Mouse (Mus musculus): ENCODE results near the gene Dcun1d2. TPM values are rescaled to one million over a fixed set of nuclear protein-coding genes. Genes with fewer than 3 reads are reported as not detected.

The Dcun1d2 gene
- polyA plus RNA-seq, 1 experiment from 2014 or later = 29.4 TPM

DNA sequence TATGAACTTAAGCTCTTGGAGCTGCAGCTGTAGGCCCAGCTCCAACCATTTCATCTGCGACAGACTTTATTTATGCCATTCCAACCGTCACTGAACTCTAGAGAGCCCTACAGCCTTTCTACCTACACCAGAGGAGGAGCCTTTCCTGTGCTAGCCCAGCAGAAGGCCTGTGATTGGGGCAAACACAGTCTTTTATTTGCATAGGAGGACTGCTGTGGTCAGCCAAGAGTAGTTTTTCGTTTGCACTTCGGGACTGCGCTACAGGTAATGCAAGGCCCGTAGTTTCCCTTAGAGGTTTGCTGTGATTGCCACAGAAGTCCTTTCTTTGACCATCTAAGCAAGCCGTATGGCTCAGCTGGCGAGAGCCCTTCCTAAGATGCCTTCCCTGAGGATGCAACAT lies 71.5 kb downstream of the Dcun1d2 start:
- no peak overlapping the region for H3K27ac ChIP-seq (ENCODE audit: low read length)
- H3K9me3 ChIP-seq (ENCODE audit: low read length) = no peaks in the 10 kb centered on the region
- no peak overlapping the region for H3K4me3 ChIP-seq (ENCODE audit: low read length)
- no peaks in the 10 kb centered on the region for H3K36me3 ChIP-seq (ENCODE audit: insufficient read depth, low read length)
- H3K27me3 ChIP-seq (ENCODE audit: insufficient read depth, low read length) = no peaks in the 10 kb centered on the region
- H3K4me1 ChIP-seq (ENCODE audit: insufficient read depth, low read length) = peaks cover 8% of the 10 kb centered on the region
- H3K4me2 ChIP-seq (replicated peaks; ENCODE audit: low read depth, low read length) = no peak overlapping the region
- no peak for ATAC-seq (ENCODE audit: low FRiP score, low TSS enrichment)
- H3K9ac ChIP-seq (replicated peaks; ENCODE audit: low read length) = no peak overlapping the region
- WGBS = 59% methylated on average over 8 of the region's 8 CpGs

DNA sequence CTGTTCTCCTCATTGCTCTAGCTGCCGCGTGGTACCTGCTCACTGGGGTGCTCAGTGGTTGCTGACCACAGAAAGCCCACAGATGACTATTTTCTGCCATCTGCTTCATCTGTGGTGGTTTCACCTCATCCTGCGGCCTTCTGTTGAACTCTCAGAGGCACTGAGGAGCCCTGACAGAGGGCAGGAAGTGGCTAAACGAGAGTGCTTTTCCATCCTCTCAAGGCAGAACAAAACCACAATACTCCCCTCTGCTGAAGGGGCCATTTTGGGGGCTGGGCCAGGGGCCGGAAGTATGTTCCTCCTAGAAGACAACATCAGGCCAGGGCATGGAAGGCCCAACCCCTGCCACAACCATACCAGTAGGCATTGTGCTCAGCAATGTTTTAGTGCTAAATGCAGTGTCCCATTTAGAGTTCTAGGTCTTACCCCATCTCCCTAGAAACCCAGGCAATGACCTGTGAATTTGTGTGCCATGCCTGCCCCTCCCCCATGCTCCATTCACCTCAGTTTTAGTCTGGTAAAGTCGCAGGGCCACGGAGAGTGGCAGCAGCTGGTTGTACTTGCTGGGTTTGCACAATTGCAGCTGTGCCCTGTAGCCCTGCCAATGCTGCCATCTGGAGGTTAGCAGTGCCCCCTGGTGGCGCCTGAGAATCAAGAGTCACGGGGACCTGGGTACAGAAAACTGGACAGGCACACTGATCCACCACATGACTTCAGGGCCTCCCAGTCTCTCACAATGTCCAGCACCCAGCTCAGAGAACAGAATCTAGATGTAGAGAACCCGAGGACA lies 74.3 kb downstream of the Dcun1d2 start:
- H3K4me3 ChIP-seq (ENCODE audit: low read length) = no peak overlapping the region
- peak; percentile 80 for ATAC-seq (ENCODE audit: low FRiP score, low TSS enrichment)
- WGBS = 21% methylated on average over 10 of the region's 10 CpGs
- no peaks in the 10 kb centered on the region for H3K36me3 ChIP-seq (ENCODE audit: insufficient read depth, low read length)
- H3K27ac ChIP-seq (ENCODE audit: low read length) = no peak overlapping the region
- H3K9me3 ChIP-seq (ENCODE audit: low read length) = no peaks in the 10 kb centered on the region
- H3K4me1 ChIP-seq (ENCODE audit: insufficient read depth, low read length) = peaks cover 8% of the 10 kb centered on the region
- H3K4me2 ChIP-seq (replicated peaks; ENCODE audit: low read depth, low read length) = peak overlapping the region; percentile 40
- H3K9ac ChIP-seq (replicated peaks; ENCODE audit: low read length) = peak overlapping the region; percentile 26; the same call in 1 of the 2 replicates
- no peaks in the 10 kb centered on the region for H3K27me3 ChIP-seq (ENCODE audit: insufficient read depth, low read length)

DNA sequence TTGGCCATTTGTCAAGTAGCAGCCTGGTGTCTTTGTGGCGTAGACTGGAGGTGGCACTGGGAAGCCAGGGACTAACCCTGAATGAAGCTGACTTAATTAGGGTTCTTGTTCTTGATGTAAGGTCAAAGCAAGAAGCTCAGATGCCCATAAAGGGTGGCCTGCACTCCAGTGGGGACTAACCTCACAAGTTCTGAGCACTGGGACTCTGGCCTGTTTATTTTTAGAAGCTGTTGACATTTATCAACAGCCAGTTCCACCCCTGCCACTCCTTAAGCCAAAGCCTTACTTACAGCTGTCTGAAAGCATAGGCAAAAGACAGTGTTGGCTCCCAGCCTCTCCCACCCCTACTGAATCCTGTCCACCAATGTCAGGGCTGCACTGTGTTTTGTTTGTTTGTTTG lies 78.2 kb downstream of the Dcun1d2 start:
- Histone ChIP-seq H3K9ac (replicated peaks; ENCODE audit: low read length) (no peak overlapping the region), H3K36me3 (ENCODE audit: insufficient read depth, low read length) (no peaks in the 10 kb centered on the region), H3K4me3 (ENCODE audit: low read length) (no peak overlapping the region), H3K27me3 (ENCODE audit: insufficient read depth, low read length) (no peaks in the 10 kb centered on the region), H3K9me3 (ENCODE audit: low read length) (no peaks in the 10 kb centered on the region), H3K4me2 (replicated peaks; ENCODE audit: low read depth, low read length) (no peak overlapping the region), H3K27ac (ENCODE audit: low read length) (no peak overlapping the region), H3K4me1 (ENCODE audit: insufficient read depth, low read length) (peaks cover 8% of the 10 kb centered on the region)
- no peak for ATAC-seq (ENCODE audit: low FRiP score, low TSS enrichment)
- 70% methylated on average over 1 of the region's 1 CpGs for WGBS

DNA sequence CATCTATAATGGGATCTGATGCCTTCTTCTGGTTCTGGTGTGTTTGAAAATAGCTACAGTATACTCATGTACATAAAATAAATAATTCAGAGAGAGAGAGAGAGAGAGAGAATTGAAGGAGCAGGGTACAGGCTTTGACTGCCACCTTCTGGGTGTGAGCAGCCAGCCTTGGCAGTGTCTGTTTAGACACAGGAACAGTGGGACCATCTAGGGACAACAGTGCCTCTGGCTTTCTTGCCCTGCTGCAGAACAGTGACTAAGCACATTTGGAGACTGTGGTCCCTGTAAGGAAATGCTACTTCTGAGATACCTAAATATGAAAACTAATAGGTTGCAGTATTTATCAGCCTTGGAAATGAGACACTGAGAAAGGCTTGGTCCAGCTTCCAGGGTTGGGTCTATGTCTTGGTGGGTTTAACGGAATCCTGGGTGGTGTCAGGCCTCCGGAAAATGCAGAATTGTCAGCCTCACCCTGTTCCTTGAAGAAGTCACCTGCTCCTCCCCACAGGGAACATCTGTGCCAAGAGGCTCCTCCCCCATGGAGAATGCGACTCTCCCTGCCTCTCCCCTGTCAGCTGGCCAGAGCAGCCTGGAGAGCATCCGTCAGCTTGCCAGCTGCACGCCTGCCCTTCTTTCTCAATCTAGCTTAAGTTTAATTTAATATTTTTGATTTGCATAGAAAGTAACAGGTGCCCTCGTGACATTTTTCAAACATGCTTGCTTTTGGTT lies 79.1 kb downstream of the Dcun1d2 start:
- Histone ChIP-seq H3K27ac (ENCODE audit: low read length) (no peak overlapping the region), H3K27me3 (ENCODE audit: insufficient read depth, low read length) (no peaks in the 10 kb centered on the region), H3K4me2 (replicated peaks; ENCODE audit: low read depth, low read length) (no peak overlapping the region), H3K9ac (replicated peaks; ENCODE audit: low read length) (no peak overlapping the region), H3K36me3 (ENCODE audit: insufficient read depth, low read length) (no peaks in the 10 kb centered on the region), H3K9me3 (ENCODE audit: low read length) (no peaks in the 10 kb centered on the region), H3K4me1 (ENCODE audit: insufficient read depth, low read length) (peaks cover 8% of the 10 kb centered on the region), H3K4me3 (ENCODE audit: low read length) (no peak overlapping the region)
- ATAC-seq (ENCODE audit: low FRiP score, low TSS enrichment) = no peak
- WGBS = 41% methylated on average over 6 of the region's 6 CpGs

DNA sequence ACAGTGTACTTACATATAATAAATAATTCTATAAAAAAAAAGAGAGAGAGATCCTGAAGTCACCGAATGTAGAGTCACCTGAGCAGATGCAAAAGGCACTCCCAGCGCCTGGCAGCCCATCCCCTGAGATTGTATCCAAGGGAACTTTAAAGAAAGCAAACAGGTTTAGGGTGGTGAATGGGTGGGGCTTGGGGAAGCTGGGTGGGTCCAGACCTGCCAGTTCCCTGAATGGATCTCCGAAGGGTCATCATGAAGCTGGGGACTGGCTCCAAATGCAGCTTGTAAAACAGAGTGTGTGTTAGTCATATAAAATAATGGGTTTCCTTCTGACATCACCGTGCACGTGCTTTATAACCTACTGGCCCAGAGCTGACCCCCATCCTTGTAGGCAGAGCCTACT lies 81.6 kb downstream of the Dcun1d2 start:
- no peak overlapping the region for H3K4me2 ChIP-seq (replicated peaks; ENCODE audit: low read depth, low read length)
- ATAC-seq (ENCODE audit: low FRiP score, low TSS enrichment) = no peak
- no peak overlapping the region for H3K27ac ChIP-seq (ENCODE audit: low read length)
- no peak overlapping the region for H3K9ac ChIP-seq (replicated peaks; ENCODE audit: low read length)
- H3K27me3 ChIP-seq (ENCODE audit: insufficient read depth, low read length) = peaks cover 16% of the 10 kb centered on the region
- H3K4me3 ChIP-seq (ENCODE audit: low read length) = no peak overlapping the region
- no peaks in the 10 kb centered on the region for H3K9me3 ChIP-seq (ENCODE audit: low read length)
- no peaks in the 10 kb centered on the region for H3K4me1 ChIP-seq (ENCODE audit: insufficient read depth, low read length)
- 28% methylated on average over 5 of the region's 5 CpGs for WGBS
- H3K36me3 ChIP-seq (ENCODE audit: insufficient read depth, low read length) = no peaks in the 10 kb centered on the region

Other genes with a start within 250 kb of the Dcun1d2 start
- 1.8 and 1.9 TPM in 2 replicates for gene Proz, start 227.2 kb downstream of the Dcun1d2 start, polyA plus RNA-seq (2015; fragmentation: Nextera tagmentation; extraction: Ambion mirVana)
- 46.5 and 49.9 TPM in 2 replicates for gene Pcid2, start 182.7 kb downstream of the Dcun1d2 start, polyA plus RNA-seq (2015; fragmentation: Nextera tagmentation; extraction: Ambion mirVana)
- gene Cul4a, start 182.5 kb downstream of the Dcun1d2 start, polyA plus RNA-seq (2015; fragmentation: Nextera tagmentation; extraction: Ambion mirVana) = 109 and 113 TPM in 2 replicates
- gene Lamp1, start 129.0 kb downstream of the Dcun1d2 start, polyA plus RNA-seq (2015; fragmentation: Nextera tagmentation; extraction: Ambion mirVana) = 308 and 374 TPM in 2 replicates
- gene Grtp1, start 87.5 kb downstream of the Dcun1d2 start, polyA plus RNA-seq (2015; fragmentation: Nextera tagmentation; extraction: Ambion mirVana) = 22.5 and 23.6 TPM in 2 replicates
- 0.16 and 0.46 TPM in 2 replicates for gene Adprhl1, start 34.0 kb downstream of the Dcun1d2 start, polyA plus RNA-seq (2015; fragmentation: Nextera tagmentation; extraction: Ambion mirVana)
- gene Tmco3, start 59 bp upstream of the Dcun1d2 start, polyA plus RNA-seq (2015; fragmentation: Nextera tagmentation; extraction: Ambion mirVana) = 55.8 and 56.2 TPM in 2 replicates
- 159 TPM in 2 replicates for gene Tfdp1, start 50.6 kb upstream of the Dcun1d2 start, polyA plus RNA-seq (2015; fragmentation: Nextera tagmentation; extraction: Ambion mirVana)
- not detected in 2 replicates for gene Atp4b, start 108.7 kb upstream of the Dcun1d2 start, polyA plus RNA-seq (2015; fragmentation: Nextera tagmentation; extraction: Ambion mirVana)
- gene Grk1, start 117.0 kb upstream of the Dcun1d2 start, polyA plus RNA-seq (2015; fragmentation: Nextera tagmentation; extraction: Ambion mirVana) = not detected in 2 replicates
- 0.95 and 1.4 TPM in 2 replicates for gene Tmem255b, start 147.1 kb upstream of the Dcun1d2 start, polyA plus RNA-seq (2015; fragmentation: Nextera tagmentation; extraction: Ambion mirVana)
- 70.1 and 76.9 TPM in 2 replicates for gene Gas6, start 206.4 kb upstream of the Dcun1d2 start, polyA plus RNA-seq (2015; fragmentation: Nextera tagmentation; extraction: Ambion mirVana)